Mouse (Mus musculus): ENCODE measurements around the gene Mrpl19.

GRCm38 (mm10) chr6:81923523-81924142 lies 42.1 kb downstream of the Mrpl19 start, which contains the start of gene Gcfc2:
- TF ChIP-seq CTCF (IDR thresholded peaks at IDR 0.05; ENCODE audit: extremely low read depth, insufficient read depth, insufficient read length, insufficient replicate concordance) (no peak), POLR2A (IDR thresholded peaks at IDR 0.05; ENCODE audit: low read depth, low read length) (no peak)

All from spleen, adult 2 months (tissue).